Mouse (Mus musculus) E14TG2a.4 (cell line): ENCODE measurements around the gene Ddx18.

Experiments
- CTCF ChIP-seq: conservative IDR thresholded peaks from 2 replicates; pipeline ENCODE4 v1.5.1; 2014; ENCODE audit warnings: low read length
- NANOG ChIP-seq: IDR thresholded peaks from 2 replicates; pipeline ENCODE4 v1.6.1; 2014; ENCODE audit warnings: borderline replicate concordance, low read length, mixed read lengths
- POU5F1 ChIP-seq: IDR thresholded peaks from 2 replicates; pipeline ENCODE4 v1.6.1; 2014; ENCODE audit warnings: low read length, borderline replicate concordance

DNA sequence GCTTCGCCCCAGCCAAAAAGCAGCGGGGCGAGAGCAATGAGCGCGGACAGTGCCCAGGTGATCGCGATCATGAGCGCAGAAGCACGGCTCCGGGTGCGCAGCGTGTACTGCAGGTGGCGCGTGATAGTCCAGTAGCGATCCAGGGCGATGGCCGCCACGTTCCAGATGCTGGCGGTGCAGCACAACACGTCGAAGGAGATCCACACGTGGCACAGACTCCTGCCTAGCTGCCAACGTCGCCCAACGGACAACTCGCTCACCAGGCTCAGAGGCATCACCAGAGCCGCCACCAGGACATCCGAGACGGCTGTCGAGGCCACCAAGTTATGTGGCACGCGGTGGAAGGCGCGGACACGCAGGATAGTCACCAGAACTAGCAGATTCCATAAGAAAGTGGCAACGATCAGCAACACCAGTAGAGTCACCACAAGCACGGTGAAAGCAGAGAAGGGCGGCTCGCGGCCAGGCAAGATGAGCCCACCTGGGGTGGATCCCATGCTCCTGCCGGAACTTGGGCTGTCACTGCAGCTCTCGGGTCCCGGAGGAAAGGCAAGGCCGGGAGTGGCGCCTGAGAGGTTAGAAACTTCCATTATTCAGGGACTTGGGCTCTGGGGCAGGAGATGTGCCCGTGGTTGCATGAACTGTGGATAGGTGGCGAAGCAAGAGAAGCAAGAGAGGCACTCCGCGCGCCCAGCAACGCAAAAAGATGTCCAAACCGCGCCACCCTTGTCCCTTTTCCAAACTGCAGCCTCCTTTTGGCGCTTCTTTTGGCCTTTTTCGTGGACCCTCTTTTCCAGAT lies 40.0 kb downstream of the Ddx18 start:
- TF ChIP-seq CTCF (no peak), NANOG (no peak), POU5F1 (no peak)
